Mouse (Mus musculus) MEL (cell line): ENCODE measurements around the gene Eme1. TPM values are rescaled to one million over a fixed set of nuclear protein-coding genes. Genes with fewer than 3 reads are reported as not detected.
A peak's percentile ranks its signal among the peaks of the same experiment; 100 is the strongest.

Experiments
- DNase-seq: peaks from one replicate; pipeline ENCODE4 v3.0.0; 2011; ENCODE audit warnings: low read depth, low spot score
- H3K27ac ChIP-seq: 2 replicates; pipeline ENCODE4 v1.5.1; 2012; ENCODE audit warnings: low read depth, mild to moderate bottlenecking, control low read depth, low read length, moderate library complexity; ENCODE audit not compliant: control insufficient read depth
- H3K27me3 ChIP-seq, 2 experiments: fragments of 150-350 bp in 1 of 2; sonication (generic) in 1 of 2; 2 replicates each; pipeline ENCODE4 v1.6.1; 2012; ENCODE audit warnings: low read length in 2 of 2, mild to moderate bottlenecking in 2 of 2, improper control_type of control experiment in 1 of 2, moderate library complexity in 1 of 2; ENCODE audit not compliant: insufficient read depth in 2 of 2, control insufficient read depth in 1 of 2
- H3K36me3 ChIP-seq, 2 experiments: 2 replicates each; pipeline ENCODE4 v1.6.1; 2012 to 2014; ENCODE audit warnings: low read length in 2 of 2, improper control_type of control experiment in 1 of 2, inconsistent platforms in 1 of 2, mild to moderate bottlenecking in 1 of 2; ENCODE audit not compliant: insufficient read depth in 2 of 2, control insufficient read depth in 1 of 2
- H3K4me1 ChIP-seq, 2 experiments: fragments of 150-350 bp in 1 of 2; sonication (generic) in 1 of 2; 2 replicates each; pipeline ENCODE4 v1.6.1; 2012; ENCODE audit warnings: low read length in 2 of 2, improper control_type of control experiment in 1 of 2, mild to moderate bottlenecking in 1 of 2; ENCODE audit not compliant: insufficient read depth in 2 of 2, control insufficient read depth in 1 of 2
- H3K4me3 ChIP-seq, 2 experiments: fragments of 150-350 bp in 1 of 2; sonication (generic) in 1 of 2; 2 replicates each; pipeline ENCODE4 v1.5.1; 2012; ENCODE audit warnings: low read depth in 2 of 2, low read length in 2 of 2, mild to moderate bottlenecking in 2 of 2, moderate library complexity in 2 of 2, control low read depth in 1 of 2, improper control_type of control experiment in 1 of 2; ENCODE audit not compliant: control insufficient read depth in 1 of 2, insufficient read depth in 1 of 2
- H3K79me2 ChIP-seq: 2 replicates; pipeline ENCODE4 v1.6.1; 2012; ENCODE audit warnings: mild to moderate bottlenecking, low read length, moderate library complexity; ENCODE audit not compliant: control insufficient read depth, poor library complexity, insufficient read depth
- H3K9ac ChIP-seq: 2 replicates; pipeline ENCODE4 v1.6.1; 2012; ENCODE audit warnings: low read depth, mild to moderate bottlenecking, control low read depth, low read length, moderate library complexity; ENCODE audit not compliant: control insufficient read depth, poor library complexity, severe bottlenecking
- H3K9me3 ChIP-seq: fragments of 150-350 bp; sonication (generic); replicated peaks from 2 replicates; pipeline ENCODE4 v1.6.1; 2012; ENCODE audit warnings: mild to moderate bottlenecking, low read length, improper control_type of control experiment, moderate library complexity; ENCODE audit not compliant: insufficient read depth
- BHLHE40 ChIP-seq: IDR thresholded peaks from 2 replicates; pipeline ENCODE4 v1.6.1; 2012; ENCODE audit warnings: low read depth, mild to moderate bottlenecking, inconsistent platforms, low read length, improper control_type of control experiment, borderline replicate concordance
- CHD2 ChIP-seq: IDR thresholded peaks from 2 replicates; pipeline ENCODE4 v1.6.1; 2011; ENCODE audit warnings: low read length, improper control_type of control experiment
- CTCF ChIP-seq, 3 experiments: IDR thresholded peaks in 2 of 3; conservative IDR thresholded peaks in 1 of 3; 2 replicates each; pipeline ENCODE4 v1.5.1; 2011 to 2012; ENCODE audit warnings: low read length in 3 of 3, low read depth in 2 of 3, mild to moderate bottlenecking in 2 of 3, improper control_type of control experiment in 1 of 3, inconsistent platforms in 1 of 3, mixed read lengths in 1 of 3, moderate library complexity in 1 of 3; ENCODE audit not compliant: control insufficient read depth in 1 of 3, insufficient read depth in 1 of 3, poor library complexity in 1 of 3, severe bottlenecking in 1 of 3
- E2F4 ChIP-seq: IDR thresholded peaks from 2 replicates; pipeline ENCODE4 v1.6.1; 2011; ENCODE audit warnings: low read depth, low read length, improper control_type of control experiment, borderline replicate concordance
- EP300 ChIP-seq, 2 experiments: IDR thresholded peaks; 2 replicates each; pipeline ENCODE4 v1.6.1; 2011; ENCODE audit warnings: improper control_type of control experiment in 2 of 2, low read length in 2 of 2, low read depth in 1 of 2, mild to moderate bottlenecking in 1 of 2
- GABPA ChIP-seq: IDR thresholded peaks from 2 replicates; pipeline ENCODE4 v1.6.1; 2012; ENCODE audit warnings: low read depth, mild to moderate bottlenecking, inconsistent platforms, low read length, improper control_type of control experiment, moderate library complexity
- HCFC1 ChIP-seq: IDR thresholded peaks from 2 replicates; pipeline ENCODE4 v1.6.1; 2012; ENCODE audit warnings: low read depth, mild to moderate bottlenecking, inconsistent platforms, low read length, improper control_type of control experiment, moderate library complexity
- KAT2A ChIP-seq: conservative IDR thresholded peaks from 2 replicates; pipeline ENCODE4 v1.6.1; 2012; ENCODE audit warnings: low read depth, low read length, improper control_type of control experiment, inconsistent platforms
- MAFK ChIP-seq: IDR thresholded peaks from 2 replicates; pipeline ENCODE4 v1.6.1; 2011; ENCODE audit warnings: low read depth, mild to moderate bottlenecking, low read length, improper control_type of control experiment, borderline replicate concordance
- MAX ChIP-seq: IDR thresholded peaks from 2 replicates; pipeline ENCODE4 v1.6.1; 2011; ENCODE audit warnings: low read length, improper control_type of control experiment
- MEF2A ChIP-seq: IDR thresholded peaks from 2 replicates; pipeline ENCODE4 v1.6.1; 2014; ENCODE audit warnings: low read depth, mild to moderate bottlenecking, inconsistent platforms, low read length, improper control_type of control experiment; ENCODE audit not compliant: poor library complexity, insufficient replicate concordance, severe bottlenecking; ENCODE audit errors: extremely low read depth
- MXI1 ChIP-seq: IDR thresholded peaks from 2 replicates; pipeline ENCODE4 v1.6.1; 2011; ENCODE audit warnings: mild to moderate bottlenecking, low read depth, low read length, improper control_type of control experiment
- MYB ChIP-seq: IDR thresholded peaks from 2 replicates; pipeline ENCODE4 v1.6.1; 2011; ENCODE audit warnings: mild to moderate bottlenecking, low read depth, low read length, improper control_type of control experiment
- NELFE ChIP-seq: IDR thresholded peaks from 2 replicates; pipeline ENCODE4 v1.6.1; 2011; ENCODE audit warnings: low read depth, low read length, improper control_type of control experiment
- NRF1 ChIP-seq: IDR thresholded peaks from 2 replicates; pipeline ENCODE4 v1.6.1; 2014; ENCODE audit warnings: low read depth, mild to moderate bottlenecking, inconsistent platforms, low read length, improper control_type of control experiment, moderate library complexity; ENCODE audit not compliant: poor library complexity, insufficient read depth, severe bottlenecking
- POLR2A ChIP-seq, 2 experiments: IDR thresholded peaks; 2 replicates each; pipeline ENCODE4 v1.6.1; 2011 to 2012; ENCODE audit warnings: low read length in 2 of 2, mild to moderate bottlenecking in 2 of 2, control low read depth in 1 of 2, improper control_type of control experiment in 1 of 2, low read depth in 1 of 2, moderate library complexity in 1 of 2; ENCODE audit not compliant: control insufficient read depth in 1 of 2, insufficient read depth in 1 of 2, poor library complexity in 1 of 2
- POLR2AphosphoS2 ChIP-seq: IDR thresholded peaks from 2 replicates; pipeline ENCODE4 v1.6.1; 2011; ENCODE audit warnings: low read length, improper control_type of control experiment
- POLR2AphosphoS5 ChIP-seq: IDR thresholded peaks from 2 replicates; pipeline ENCODE4 v1.6.1; 2012; ENCODE audit warnings: low read depth, borderline replicate concordance, mild to moderate bottlenecking, inconsistent platforms, low read length, moderate library complexity, mixed read lengths
- RCOR1 ChIP-seq: IDR thresholded peaks from 2 replicates; pipeline ENCODE4 v1.6.1; 2012; ENCODE audit warnings: low read depth, mild to moderate bottlenecking, inconsistent platforms, low read length, improper control_type of control experiment
- SIN3A ChIP-seq: IDR thresholded peaks from 2 replicates; pipeline ENCODE4 v1.6.1; 2012; ENCODE audit warnings: low read length, improper control_type of control experiment, inconsistent platforms
- TBP ChIP-seq: IDR thresholded peaks from 2 replicates; pipeline ENCODE4 v1.8.0; 2011; ENCODE audit warnings: low read depth, low read length, improper control_type of control experiment
- UBTF ChIP-seq: IDR thresholded peaks from 2 replicates; pipeline ENCODE4 v1.6.1; 2012; ENCODE audit warnings: low read depth, mild to moderate bottlenecking, inconsistent platforms, low read length, improper control_type of control experiment, moderate library complexity, borderline replicate concordance; ENCODE audit not compliant: insufficient read depth
- USF1 ChIP-seq: IDR thresholded peaks from 2 replicates; pipeline ENCODE4 v1.6.1; 2014; ENCODE audit warnings: low read depth, mild to moderate bottlenecking, inconsistent platforms, low read length, improper control_type of control experiment, moderate library complexity
- USF2 ChIP-seq, 2 experiments: IDR thresholded peaks; 2 replicates each; pipeline ENCODE4 v1.6.1; 2011 to 2012; ENCODE audit warnings: improper control_type of control experiment in 2 of 2, low read length in 2 of 2, borderline replicate concordance in 1 of 2, inconsistent platforms in 1 of 2, low read depth in 1 of 2, mild to moderate bottlenecking in 1 of 2; ENCODE audit not compliant: insufficient read depth in 1 of 2
- ZC3H11A ChIP-seq: IDR thresholded peaks from 2 replicates; pipeline ENCODE4 v1.6.1; 2012; ENCODE audit warnings: low read depth, mild to moderate bottlenecking, inconsistent platforms, low read length, improper control_type of control experiment
- ZKSCAN1 ChIP-seq: IDR thresholded peaks from 2 replicates; pipeline ENCODE4 v1.6.1; 2012; ENCODE audit warnings: low read depth, mild to moderate bottlenecking, inconsistent platforms, low read length, improper control_type of control experiment, moderate library complexity
- polyA plus RNA-seq, 2 experiments: library from polyadenylated mRNA; stranded (reverse) in 1 of 2; unstranded in 1 of 2; fragments of >175 nt in 1 of 2; fragments of >200 nt in 1 of 2; gene quantifications; 2 replicates each; pipeline versions ENCODE4 v1.2.1 to v1.2.4; 2012; ENCODE audit warnings: low replicate concordance in 2 of 2, low read depth in 1 of 2; ENCODE audit not compliant: insufficient read length in 2 of 2, insufficient read depth in 1 of 2, missing spikeins in 1 of 2
- total RNA-seq: library from RNA; depleted of rRNA; stranded (reverse); fragments of 300-350 nt; gene quantifications from 2 replicates; pipeline ENCODE4 v1.2.3, GENCODE M21; 2012

Gene Eme1
- total and polyA plus RNA-seq, 3 experiments, result 41.8 to 54.9 TPM; not detected in 1

DNA sequence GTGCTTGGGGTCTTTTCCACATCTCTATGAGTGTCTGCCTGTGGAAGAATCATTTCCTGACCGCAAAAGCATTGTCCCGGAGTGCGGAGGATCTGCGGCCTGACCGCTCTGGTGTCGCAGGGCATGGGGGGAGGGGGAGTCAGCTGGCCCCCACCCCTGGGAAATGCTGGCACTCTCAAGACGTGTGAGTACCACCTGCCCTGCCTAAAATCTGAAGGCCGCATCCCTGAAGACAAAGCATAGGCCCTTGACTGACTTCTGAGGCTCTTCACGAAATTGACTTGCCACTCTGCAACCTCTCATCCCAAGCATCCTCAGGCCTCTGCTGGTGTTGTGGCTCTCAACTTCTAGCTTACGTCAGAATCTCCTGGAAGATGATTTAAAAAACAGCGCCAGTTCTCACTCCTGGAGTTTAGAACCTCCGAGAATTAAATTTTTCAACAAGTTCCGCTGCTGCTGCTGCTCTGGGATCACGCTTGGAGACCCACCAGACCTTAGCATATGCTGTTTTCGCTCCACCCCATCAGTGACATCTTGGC lies 23.9 kb upstream of the Eme1 start:
- DNase-seq, result no peak
- no peaks in the 10 kb centered on the region for H3K9me3 ChIP-seq
- peaks cover 0 to 7% of the 10 kb centered on the region in 2 experiments; a peak in 2 of 4 replicates for H3K4me1 ChIP-seq
- peaks cover 3% of the 10 kb centered on the region; the same call in 1 of the 2 replicates for H3K79me2 ChIP-seq
- peaks cover under 1 to 7% of the 10 kb centered on the region in 2 experiments; a peak in 3 of 4 replicates for H3K27me3 ChIP-seq
- no peak overlapping the region for H3K27ac ChIP-seq
- no peaks in the 10 kb centered on the region; a peak in 1 of 4 replicates for H3K36me3 ChIP-seq
- H3K4me3 ChIP-seq, result peak overlapping the region; percentile 68 to 84
- no peak for TF ChIP-seq EP300 (IDR thresholded peaks at IDR 0.05; ENCODE audit: low read depth in 1 of 2, low read length in 2 of 2)
- no peak for TF ChIP-seq GABPA
- no peak for TF ChIP-seq BHLHE40
- TF ChIP-seq NELFE, result no peak
- no peak for TF ChIP-seq CTCF (IDR thresholded peaks at IDR 0.05 in 2 of 3, conservative IDR thresholded peaks at IDR 0.05 in 1 of 3; ENCODE audit: control insufficient read depth in 1 of 3, insufficient read depth in 1 of 3, low read depth in 2 of 3, low read length in 3 of 3, poor library complexity in 1 of 3, severe bottlenecking in 1 of 3)
- TF ChIP-seq MXI1, result no peak
- TF ChIP-seq E2F4, result no peak
- no peak for TF ChIP-seq MAX
- no peak for TF ChIP-seq MEF2A
- TF ChIP-seq POLR2A (IDR thresholded peaks at IDR 0.05; ENCODE audit: control insufficient read depth in 1 of 2, insufficient read depth in 1 of 2, low read depth in 1 of 2, low read length in 2 of 2, poor library complexity in 1 of 2), result no peak
- TF ChIP-seq UBTF, result no peak
- H3K9ac ChIP-seq, result peak overlapping the region; percentile 43; the same call in 1 of the 2 replicates

DNA sequence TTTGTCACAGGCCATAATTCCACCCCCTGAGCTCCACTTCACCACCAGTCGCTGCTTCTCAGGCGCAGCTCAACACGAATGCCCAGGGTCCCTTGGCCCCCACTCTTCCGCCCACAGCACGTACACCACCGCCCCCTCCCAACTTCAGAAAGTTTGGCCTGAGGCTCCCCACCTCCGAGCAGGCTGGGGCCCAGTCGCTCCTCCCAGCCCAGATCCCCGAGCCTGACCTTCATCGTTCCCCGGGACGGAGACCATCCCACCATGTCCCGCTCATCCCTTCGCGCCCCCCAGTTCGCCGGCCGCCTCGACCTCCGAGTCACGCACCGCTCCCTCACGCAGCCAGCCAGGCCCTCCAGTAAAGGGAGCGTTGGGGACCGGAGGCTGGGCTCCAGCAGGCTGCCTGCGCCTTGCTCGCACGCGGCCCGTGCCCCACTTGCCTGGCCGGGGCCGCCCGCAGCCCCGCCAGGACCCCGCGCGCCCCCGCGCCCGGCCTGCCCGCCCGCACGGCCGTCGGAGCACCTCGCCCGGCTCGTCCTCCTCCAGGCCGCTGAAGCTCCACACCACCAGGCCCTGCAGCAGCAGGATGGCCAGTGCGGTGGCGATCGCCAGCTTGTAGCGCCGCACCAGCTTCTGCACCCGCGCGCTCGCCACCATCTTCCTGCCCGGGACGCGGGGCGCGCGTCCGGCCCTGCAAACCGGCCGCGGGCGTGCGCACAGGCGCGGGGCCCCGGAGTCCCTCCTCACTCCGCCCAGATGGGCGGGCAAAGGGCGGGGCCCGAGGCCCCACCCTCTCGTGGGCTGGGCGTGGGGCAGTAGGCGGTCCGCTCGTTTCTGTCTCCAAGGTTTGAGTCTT lies 23.2 kb upstream of the Eme1 start, which contains the start of gene Xylt2:
Xylt2 (minus strand) TSS at position 762 of the 853 bp plus-strand sequence.
- Histone ChIP-seq H3K4me3 (peak within 1 kb of the TSS; percentile 80 to 84), H3K27ac (no peak within 1 kb of the TSS), H3K4me1 (peaks cover 0 to 7% of the 10 kb centered on the region in 2 experiments; a peak in 2 of 4 replicates)
- TF ChIP-seq MYB (no peak), MAFK (no peak), USF2 (IDR thresholded peaks at IDR 0.05; ENCODE audit: borderline replicate concordance in 1 of 2, insufficient read depth in 1 of 2, low read depth in 1 of 2, low read length in 2 of 2) (no peak), USF1 (no peak), TBP (no peak), HCFC1 (peak; percentile 56; the same call in 1 of the 2 replicates), POLR2A (IDR thresholded peaks at IDR 0.05; ENCODE audit: control insufficient read depth in 1 of 2, insufficient read depth in 1 of 2, low read depth in 1 of 2, low read length in 2 of 2, poor library complexity in 1 of 2) (peak; percentile 84 to 89; a peak in 3 of 4 replicates), RCOR1 (no peak), POLR2AphosphoS2 (peak; percentile 66; the same call in 1 of the 2 replicates), ZKSCAN1 (no peak), ZC3H11A (no peak), NELFE (peak; percentile 85), EP300 (IDR thresholded peaks at IDR 0.05; ENCODE audit: low read depth in 1 of 2, low read length in 2 of 2) (no peak), SIN3A (0 out of 2 replicates have a peak, but pooled peaks have one; percentile 13), MXI1 (peak; percentile 67), POLR2AphosphoS5 (no peak), CHD2 (no peak), KAT2A (no peak), NRF1 (peak; percentile 69)

More for the DNA sequence above, 23.2 kb upstream of the Eme1 start, which contains the start of gene Xylt2:
- Histone ChIP-seq H3K9me3 (no peaks in the 10 kb centered on the region), H3K27me3 (peaks cover 0 to 5% of the 10 kb centered on the region in 2 experiments; a peak in 3 of 4 replicates), H3K9ac (peak within 1 kb of the TSS; percentile 87), H3K79me2 (peaks cover 3% of the 10 kb centered on the region; the same call in 1 of the 2 replicates), H3K36me3 (no peaks in the 10 kb centered on the region; a peak in 1 of 4 replicates)
- DNase-seq, result peak; percentile 93
